Mouse (Mus musculus) G1E (cell line): ENCODE results near the gene Camkv.

Experiments used
- CTCF ChIP-seq: IDR thresholded peaks from 2 replicates; pipeline ENCODE4 v1.5.1; 2012; ENCODE audit warnings: low read depth, low read length, inconsistent platforms, mixed read lengths
- GATA1 ChIP-seq: IDR thresholded peaks from 2 replicates; pipeline ENCODE4 v1.6.1; 2012; ENCODE audit warnings: borderline replicate concordance, low read length, inconsistent platforms, mixed read lengths
- POLR2AphosphoS5 ChIP-seq: IDR thresholded peaks from 2 replicates; pipeline ENCODE4 v1.6.1; 2012; ENCODE audit warnings: low read depth, low read length, inconsistent platforms; ENCODE audit not compliant: insufficient replicate concordance

DNA sequence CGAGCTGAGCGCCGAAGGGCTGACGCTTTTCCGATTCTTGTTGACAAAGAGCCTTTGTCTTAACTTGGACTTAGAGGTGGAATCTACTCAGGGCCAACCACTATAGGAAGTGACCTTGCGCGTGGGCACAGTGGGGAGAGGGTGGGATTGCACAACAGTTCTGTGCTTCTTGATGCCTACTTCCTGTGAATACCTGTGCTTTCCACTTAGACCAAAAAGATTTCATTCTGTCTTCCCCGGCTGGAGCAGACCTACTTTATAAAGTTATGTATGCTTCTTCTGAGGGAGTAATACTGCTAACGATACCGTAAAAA is 14.4 kb downstream of the Camkv start, which contains the start of gene Traip:
- no peak for TF ChIP-seq CTCF
- no peak for TF ChIP-seq POLR2AphosphoS5
- no peak for TF ChIP-seq GATA1
